Mouse (Mus musculus): ENCODE results near the gene Ucn. TPM values are rescaled to one million over a fixed set of nuclear protein-coding genes. Genes with fewer than 3 reads are reported as not detected.

The Ucn gene
- polyA plus RNA-seq (2012; rRNA removed), result not detected in 2 replicates

DNA sequence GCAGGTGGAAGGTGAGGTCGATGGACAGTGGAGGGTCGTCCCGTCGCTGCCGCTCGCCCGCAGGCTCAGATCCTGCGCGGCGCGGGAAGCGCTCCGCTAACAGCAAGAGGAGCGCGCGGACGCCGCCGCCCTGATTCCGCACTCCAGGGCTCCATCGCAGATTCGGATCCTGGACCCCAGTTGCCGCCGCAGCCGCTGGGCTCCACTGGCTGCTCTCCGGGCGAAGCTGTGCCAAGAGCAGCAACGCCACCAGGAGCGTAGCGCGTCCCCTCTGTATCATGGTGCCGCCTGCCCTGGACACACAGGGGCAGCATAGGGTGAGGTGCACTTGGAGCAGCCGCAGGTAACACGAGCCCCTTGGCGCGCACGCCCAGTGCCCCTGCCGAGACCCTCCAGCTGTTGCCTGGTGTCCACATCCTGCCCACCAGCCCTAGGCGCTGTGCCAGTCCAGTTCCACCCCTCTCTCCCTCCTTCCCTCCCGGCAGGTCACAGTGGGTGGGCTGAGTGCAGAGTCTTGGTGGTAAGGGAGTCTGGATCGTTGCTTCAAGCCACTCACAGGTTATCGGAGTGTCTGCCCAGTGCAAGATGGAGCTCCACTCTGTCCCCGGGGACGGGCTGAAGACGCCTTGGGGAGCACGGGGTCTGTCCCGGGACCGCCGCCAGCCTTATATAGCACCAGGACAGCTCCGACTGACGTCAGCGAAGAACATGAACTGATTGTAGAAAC, at the start of gene Ucn:
Ucn (minus strand) TSS at position 589 of the 727 bp plus-strand sequence.

DNA sequence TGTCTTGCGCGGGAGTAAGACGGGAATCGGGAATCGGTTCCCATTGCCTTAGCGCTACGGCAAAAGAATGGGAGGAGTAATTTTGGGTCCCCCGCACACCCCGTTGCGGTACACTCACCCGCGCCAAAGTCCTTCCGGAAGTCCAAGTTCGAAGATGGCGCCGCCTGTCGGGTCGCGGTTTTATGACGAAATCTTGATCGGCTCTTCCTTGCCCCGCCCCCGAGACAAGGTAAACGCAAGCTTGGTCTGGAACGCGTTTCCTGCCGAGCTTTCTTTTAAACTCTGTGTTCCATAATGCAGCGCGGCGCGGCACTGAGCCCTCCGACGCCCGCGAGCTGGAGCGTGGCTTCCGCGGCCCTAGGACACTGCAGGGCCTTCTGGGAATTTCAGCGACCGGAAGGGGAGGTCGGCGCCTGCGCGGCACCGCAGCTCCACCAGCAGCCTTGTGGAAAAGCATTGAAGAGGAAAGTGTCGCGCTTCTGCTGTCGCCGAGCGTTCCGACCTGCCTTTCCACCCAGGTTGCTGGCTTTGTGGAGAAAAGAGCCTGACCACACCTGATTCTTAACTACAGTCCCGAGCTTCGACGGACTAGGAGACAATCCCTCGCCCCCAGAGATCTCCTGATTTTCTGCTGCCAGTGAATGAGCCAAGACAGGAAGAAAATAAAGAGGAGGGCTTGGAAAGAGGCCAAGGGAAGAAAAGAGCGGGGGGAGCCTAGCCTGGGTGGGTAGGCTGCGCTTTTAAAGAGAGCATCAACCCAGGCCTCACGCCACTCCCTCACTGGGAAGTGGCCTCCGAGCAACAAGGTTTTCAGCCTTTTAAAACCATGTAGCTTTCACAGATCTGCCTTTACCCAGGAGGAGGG, 41.4 kb upstream of the Ucn start, which contains the start of the genes Gm29609 and Gtf3c2:
Gm29609 (minus strand) TSS at position 146 of the 865 bp plus-strand sequence.
Gtf3c2 (minus strand) TSS at position 379 of the 865 bp plus-strand sequence.

DNA sequence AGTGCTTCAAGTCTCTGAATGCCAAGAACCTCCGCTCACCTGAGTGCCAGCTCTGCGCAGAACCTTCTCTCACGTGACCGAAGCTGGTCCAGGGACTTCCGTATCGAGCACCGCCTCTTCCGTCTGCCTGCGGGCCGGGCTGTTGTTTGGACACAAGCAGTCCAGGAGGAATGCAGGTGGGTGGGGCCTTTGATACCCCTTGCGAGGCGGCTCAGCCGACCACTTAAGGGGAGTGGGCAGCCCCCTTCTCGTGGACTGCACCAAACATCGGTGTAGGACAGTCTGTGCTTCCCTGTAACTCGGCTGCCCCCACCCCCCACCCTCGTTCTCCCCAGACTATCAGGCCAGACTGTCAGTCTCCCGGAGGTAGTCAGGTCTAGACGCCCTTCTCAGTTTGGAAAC, 15.5 kb upstream of the Ucn start, which contains the start of gene Mpv17:
Mpv17 (minus strand) TSS at position 100 of the 402 bp plus-strand sequence.

DNA sequence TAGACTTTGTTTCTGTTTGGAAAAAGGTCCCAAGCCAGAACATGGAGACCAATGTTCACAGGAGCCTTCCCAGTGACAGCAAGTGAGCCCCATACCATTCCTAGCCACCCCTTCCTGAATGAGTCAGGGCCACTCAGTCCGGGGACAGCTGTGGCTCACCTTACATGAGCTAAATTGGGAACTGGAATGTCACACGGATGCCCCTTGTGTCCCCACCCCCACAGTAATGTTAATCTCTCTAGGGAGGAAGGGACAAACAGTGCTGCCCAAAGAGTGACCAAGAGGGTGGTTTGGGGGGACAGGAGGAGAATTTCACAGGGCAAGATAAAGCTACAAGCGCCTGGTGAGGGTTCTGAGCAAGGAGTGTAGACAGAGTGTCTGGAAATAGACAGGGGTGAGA, 22.3 kb downstream of the Ucn start, which contains the start of gene Trim54:
Trim54 (plus strand) TSS at position 359 of the 400 bp plus-strand sequence.

DNA sequence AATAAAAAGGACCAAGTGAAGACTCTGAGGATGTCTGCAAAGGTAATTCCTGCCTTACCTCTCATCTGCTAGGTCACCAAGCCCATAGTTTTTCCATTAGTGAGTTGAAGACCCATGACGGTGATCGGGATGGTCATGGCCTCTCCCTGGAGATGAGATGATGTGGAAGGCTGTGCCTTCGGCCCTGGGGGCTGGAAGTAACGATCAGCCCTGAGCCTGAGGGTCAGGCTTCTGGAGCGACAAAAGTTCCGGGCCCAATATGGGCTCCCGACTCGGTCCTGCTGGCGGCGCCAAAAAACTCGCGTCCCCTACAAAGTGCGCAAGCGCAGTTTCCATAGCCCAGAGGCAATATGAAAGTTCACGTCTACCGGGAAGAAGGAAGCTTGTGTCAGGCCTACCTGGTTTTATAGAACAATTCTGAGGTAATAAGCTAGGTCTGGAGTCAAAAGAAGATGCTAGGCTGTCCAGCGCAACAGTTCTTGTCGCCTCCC, 30.6 kb downstream of the Ucn start, which contains the start of gene Slc30a3:
Slc30a3 (minus strand) TSS at position 238 of the 491 bp plus-strand sequence.

DNA sequence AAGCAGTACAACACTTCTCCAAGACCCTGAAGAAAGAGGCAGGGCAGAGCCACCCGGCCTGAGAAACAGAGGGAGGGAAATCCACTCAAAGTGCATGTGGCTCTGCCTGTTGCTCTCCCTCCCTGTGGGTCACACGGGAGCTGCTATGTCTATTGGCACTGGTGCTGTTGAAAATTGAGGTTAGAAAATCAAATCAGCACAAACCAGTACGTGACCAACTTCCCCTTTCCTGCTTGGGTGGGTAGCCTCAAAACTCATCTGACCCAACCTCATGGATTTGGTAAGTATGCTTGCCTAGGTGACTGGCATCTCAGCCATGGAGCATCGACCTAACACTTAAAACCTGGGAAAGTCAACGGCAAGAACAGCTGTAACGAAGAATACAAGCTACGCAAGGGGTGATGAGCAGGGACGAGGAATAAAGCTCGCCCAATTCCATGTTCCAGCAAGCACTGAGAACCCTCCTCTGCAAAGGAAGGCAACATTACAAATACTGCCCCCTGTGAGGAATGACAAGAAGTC, 32.8 kb downstream of the Ucn start, which contains the start of gene Dnajc5g:
Dnajc5g (plus strand) TSS at position 472 of the 522 bp plus-strand sequence.

Other genes with a start within 250 kb of the Ucn start
- gene Ost4, start 231.0 kb downstream of the Ucn start, polyA plus RNA-seq (2012; rRNA removed), result 79.7 and 85.2 TPM in 2 replicates
- 55.3 and 56.4 TPM in 2 replicates for gene Emilin1, start 225.4 kb downstream of the Ucn start, polyA plus RNA-seq (2012; rRNA removed)
- gene Khk, start 217.4 kb downstream of the Ucn start, polyA plus RNA-seq (2012; rRNA removed), result 20.9 and 21.4 TPM in 2 replicates
- gene Cgref1, start 193.2 kb downstream of the Ucn start, polyA plus RNA-seq (2012; rRNA removed), result 56.1 and 81.0 TPM in 2 replicates
- gene Preb, start 178.5 kb downstream of the Ucn start, polyA plus RNA-seq (2012; rRNA removed), result 252 and 282 TPM in 2 replicates
- gene Tcf23, start 170.2 kb downstream of the Ucn start, polyA plus RNA-seq (2012; rRNA removed), result 10.1 and 12.4 TPM in 2 replicates
- gene Atraid, start 90.5 kb downstream of the Ucn start, polyA plus RNA-seq (2012; rRNA removed), result 27.4 and 33.9 TPM in 2 replicates
- gene Slc5a6, start 89.9 kb downstream of the Ucn start, polyA plus RNA-seq (2012; rRNA removed), result 10.2 and 11.2 TPM in 2 replicates
- gene Cad, start 84.0 kb downstream of the Ucn start, polyA plus RNA-seq (2012; rRNA removed), result 11.9 and 14.2 TPM in 2 replicates
- gene Dnajc5g, start 32.5 kb downstream of the Ucn start, polyA plus RNA-seq (2012; rRNA removed), result not detected in 2 replicates
- 0.15 and 0.29 TPM in 2 replicates for gene Slc30a3, start 30.6 kb downstream of the Ucn start, polyA plus RNA-seq (2012; rRNA removed)
- 2.8 and 4.1 TPM in 2 replicates for gene Trim54, start 22.1 kb downstream of the Ucn start, polyA plus RNA-seq (2012; rRNA removed)
- 23.9 and 27.3 TPM in 2 replicates for gene Mpv17, start 15.4 kb upstream of the Ucn start, polyA plus RNA-seq (2012; rRNA removed)
- gene Gm29609, start 41.1 kb upstream of the Ucn start, polyA plus RNA-seq (2012; rRNA removed), result 0.14 and 2.1 TPM in 2 replicates
- 13.3 and 14.6 TPM in 2 replicates for gene Gtf3c2, start 41.3 kb upstream of the Ucn start, polyA plus RNA-seq (2012; rRNA removed)
- gene Snx17, start 54.4 kb upstream of the Ucn start, polyA plus RNA-seq (2012; rRNA removed), result 36.2 and 37.1 TPM in 2 replicates
- gene Eif2b4, start 54.6 kb upstream of the Ucn start, polyA plus RNA-seq (2012; rRNA removed), result 20.2 and 24.5 TPM in 2 replicates
- gene Zfp513, start 63.5 kb upstream of the Ucn start, polyA plus RNA-seq (2012; rRNA removed), result 25.0 and 34.4 TPM in 2 replicates
- gene Ppm1g, start 81.9 kb upstream of the Ucn start, polyA plus RNA-seq (2012; rRNA removed), result 42.5 and 93.0 TPM in 2 replicates
- gene Nrbp1, start 102.0 kb upstream of the Ucn start, polyA plus RNA-seq (2012; rRNA removed), result 121 and 134 TPM in 2 replicates
- 0.13 TPM in 1 of 2 replicates, not detected in the other for gene Gm9970, start 102.4 kb upstream of the Ucn start, polyA plus RNA-seq (2012; rRNA removed)
- 113 and 161 TPM in 2 replicates for gene Krtcap3, start 112.9 kb upstream of the Ucn start, polyA plus RNA-seq (2012; rRNA removed)
- 11.9 and 14.9 TPM in 2 replicates for gene Ift172, start 152.3 kb upstream of the Ucn start, polyA plus RNA-seq (2012; rRNA removed)
- gene Fndc4, start 157.3 kb upstream of the Ucn start, polyA plus RNA-seq (2012; rRNA removed), result 6.3 and 7.4 TPM in 2 replicates
- not detected in 2 replicates for gene Gckr, start 158.6 kb upstream of the Ucn start, polyA plus RNA-seq (2012; rRNA removed)